Mouse (Mus musculus) liver, embryonic 14.5 days (tissue): ENCODE measurements around the gene Ss18l2. TPM values are rescaled to one million over a fixed set of nuclear protein-coding genes. Genes with fewer than 3 reads are reported as not detected.

ENCODE experiments used
- ATAC-seq: fragments of 200-750 bp; cut with Nextera tagmentation; 2 replicates; pipeline ENCODE4 v1.8.0; 2017; ENCODE audit warnings: moderate number of reproducible peaks, mild to moderate bottlenecking, moderate library complexity; ENCODE audit not compliant: insufficient read depth
- DNase-seq, 3 experiments: peaks; one replicate each; pipeline ENCODE4 v3.0.0-alpha.2; 2012 to 2013; ENCODE audit warnings: low read depth in 3 of 3, low spot score in 3 of 3
- H3K27ac ChIP-seq: fragments of 300-500 bp; sonication (generic); 2 replicates; pipeline ENCODE4 v1.5.1; 2014; ENCODE audit warnings: moderate library complexity, mild to moderate bottlenecking, control low read depth, inconsistent platforms
- H3K27me3 ChIP-seq: fragments of 300-500 bp; sonication (generic); 2 replicates; pipeline ENCODE4 v1.6.1; 2014; ENCODE audit warnings: mild to moderate bottlenecking, low read length, moderate library complexity; ENCODE audit not compliant: control insufficient read depth, insufficient read depth
- H3K36me3 ChIP-seq: fragments of 300-500 bp; sonication (generic); replicated peaks from 2 replicates; pipeline ENCODE4 v1.6.1; 2014; ENCODE audit warnings: low read depth; ENCODE audit not compliant: control insufficient read depth, insufficient read depth
- H3K4me1 ChIP-seq, 2 experiments: fragments of 200-500 bp in 1 of 2; fragments of 300-500 bp in 1 of 2; sonication (generic) in 1 of 2; replicated peaks; 2 replicates each; pipeline ENCODE4 v1.6.1; 2012 to 2014; ENCODE audit warnings: antibody characterized with exemption in 1 of 2, inconsistent platforms in 1 of 2, low read length in 1 of 2; ENCODE audit not compliant: control insufficient read depth in 2 of 2, insufficient read depth in 2 of 2
- H3K4me2 ChIP-seq: fragments of 300-500 bp; sonication (generic); 2 replicates; pipeline ENCODE4 v1.6.1; 2014; ENCODE audit warnings: low read depth, mild to moderate bottlenecking, control low read depth, moderate library complexity
- H3K4me3 ChIP-seq, 2 experiments: fragments of 200-500 bp in 1 of 2; fragments of 300-500 bp in 1 of 2; sonication (generic) in 1 of 2; 2 replicates each; pipeline ENCODE4 v1.5.1; 2012 to 2014; ENCODE audit warnings: low read depth in 2 of 2, low read length in 2 of 2, mild to moderate bottlenecking in 2 of 2, control low read depth in 1 of 2, inconsistent platforms in 1 of 2, moderate library complexity in 1 of 2; ENCODE audit not compliant: insufficient read depth in 1 of 2
- H3K9ac ChIP-seq: fragments of 300-500 bp; sonication (generic); replicated peaks from 2 replicates; pipeline ENCODE4 v1.6.1; 2014; ENCODE audit warnings: mild to moderate bottlenecking, control low read depth, moderate library complexity
- H3K9me3 ChIP-seq: fragments of 300-500 bp; sonication (generic); 2 replicates; pipeline ENCODE4 v1.6.1; 2016; ENCODE audit warnings: low read length, mixed read lengths; ENCODE audit not compliant: control insufficient read depth
- CTCF ChIP-seq: IDR thresholded peaks from 2 replicates; pipeline ENCODE4 v1.5.1; 2016; ENCODE audit warnings: antibody characterized with exemption, low read depth, control low read depth
- EP300 ChIP-seq: IDR thresholded peaks from 2 replicates; pipeline ENCODE4 v1.6.1; 2016; ENCODE audit warnings: antibody characterized with exemption, low read depth
- WGBS: fragments of 180-500 bp; shearing (Covaris S2); extraction: QIAGEN DNeasy Blood & Tissue Kit; methylation state at CpG from one replicate; pipeline ENCODE4 v1.1.7; 2014; ENCODE audit not compliant: insufficient replicate concordance; 5-methylcytosine and 5-hydroxymethylcytosine counted together
- polyA plus RNA-seq, 2 experiments: library from polyadenylated mRNA; depleted of rRNA in 1 of 2; stranded (reverse) in 1 of 2; unstranded in 1 of 2; fragments of >200 nt; fragmentation: Nextera tagmentation in 1 of 2; extraction: Ambion mirVana in 1 of 2; gene quantifications; 2 replicates each; pipeline versions ENCODE4 v1.2.1 to v1.2.3; 2012 to 2014

Ss18l2 gene
- polyA plus RNA-seq, 2 experiments, result 24.8 to 83.3 TPM

DNA sequence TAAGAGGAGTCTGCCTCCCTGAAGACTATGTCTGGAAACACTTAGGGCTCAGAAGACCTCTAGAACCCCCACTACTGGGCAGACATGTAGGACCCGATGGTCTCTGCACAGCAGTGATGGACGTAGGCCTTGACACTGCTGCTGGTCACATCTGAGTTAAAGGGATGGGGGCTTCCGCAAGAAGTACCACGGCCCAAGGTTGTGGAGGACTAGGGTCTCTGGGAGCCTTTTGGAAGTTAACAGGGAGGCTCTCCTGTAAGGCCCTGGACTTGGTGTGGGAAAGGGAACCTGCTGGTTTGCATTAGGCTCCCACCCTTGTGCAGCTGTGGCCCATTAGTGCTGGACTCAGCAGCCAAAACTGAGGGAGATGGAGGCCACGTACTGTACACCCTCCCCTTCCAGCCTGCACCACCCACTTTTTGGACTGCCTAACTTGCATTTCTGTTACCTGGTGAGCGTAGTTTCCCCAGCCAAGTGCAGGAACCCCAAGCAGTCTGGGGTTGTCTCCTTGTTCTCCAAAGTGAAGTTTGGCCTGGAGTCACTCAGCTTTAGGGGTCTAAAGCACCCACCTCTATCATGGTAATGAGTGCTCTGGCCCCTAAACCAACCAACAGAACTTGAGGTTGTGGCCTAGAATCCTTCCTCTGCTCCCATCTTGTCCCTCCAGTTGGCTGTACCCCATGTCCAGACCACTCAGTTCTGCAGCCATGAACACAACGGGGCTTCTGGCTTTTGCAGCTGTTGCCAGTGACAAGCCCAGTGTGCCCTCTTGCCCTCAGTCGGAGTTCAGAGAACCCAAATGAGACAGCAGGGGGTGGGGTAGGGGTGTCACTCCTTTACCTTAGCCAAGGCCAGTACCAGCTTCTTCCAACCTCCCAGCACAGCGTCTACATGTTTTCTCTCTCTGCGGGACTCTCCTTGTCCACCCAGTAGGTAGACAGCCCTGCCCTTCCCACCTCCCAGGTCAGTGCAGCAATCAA, 48.0 kb downstream of the Ss18l2 start:
- Histone ChIP-seq H3K4me3 (no peak overlapping the region), H3K36me3 (peaks cover 27% of the 10 kb centered on the region), H3K4me1 (0 out of 4 replicates have a peak, but pooled peaks cover 0 to 3% of the 10 kb centered on the region in 2 experiments), H3K27me3 (peaks cover 33% of the 10 kb centered on the region), H3K4me2 (peak overlapping the region; percentile 64), H3K9me3 (no peaks in the 10 kb centered on the region), H3K9ac (no peak overlapping the region), H3K27ac (no peak overlapping the region)
- TF ChIP-seq CTCF (no peak), EP300 (no peak)
- ATAC-seq, result no peak
- no peak for DNase-seq
- 58% methylated on average over 10 of the region's 10 CpGs for WGBS

DNA sequence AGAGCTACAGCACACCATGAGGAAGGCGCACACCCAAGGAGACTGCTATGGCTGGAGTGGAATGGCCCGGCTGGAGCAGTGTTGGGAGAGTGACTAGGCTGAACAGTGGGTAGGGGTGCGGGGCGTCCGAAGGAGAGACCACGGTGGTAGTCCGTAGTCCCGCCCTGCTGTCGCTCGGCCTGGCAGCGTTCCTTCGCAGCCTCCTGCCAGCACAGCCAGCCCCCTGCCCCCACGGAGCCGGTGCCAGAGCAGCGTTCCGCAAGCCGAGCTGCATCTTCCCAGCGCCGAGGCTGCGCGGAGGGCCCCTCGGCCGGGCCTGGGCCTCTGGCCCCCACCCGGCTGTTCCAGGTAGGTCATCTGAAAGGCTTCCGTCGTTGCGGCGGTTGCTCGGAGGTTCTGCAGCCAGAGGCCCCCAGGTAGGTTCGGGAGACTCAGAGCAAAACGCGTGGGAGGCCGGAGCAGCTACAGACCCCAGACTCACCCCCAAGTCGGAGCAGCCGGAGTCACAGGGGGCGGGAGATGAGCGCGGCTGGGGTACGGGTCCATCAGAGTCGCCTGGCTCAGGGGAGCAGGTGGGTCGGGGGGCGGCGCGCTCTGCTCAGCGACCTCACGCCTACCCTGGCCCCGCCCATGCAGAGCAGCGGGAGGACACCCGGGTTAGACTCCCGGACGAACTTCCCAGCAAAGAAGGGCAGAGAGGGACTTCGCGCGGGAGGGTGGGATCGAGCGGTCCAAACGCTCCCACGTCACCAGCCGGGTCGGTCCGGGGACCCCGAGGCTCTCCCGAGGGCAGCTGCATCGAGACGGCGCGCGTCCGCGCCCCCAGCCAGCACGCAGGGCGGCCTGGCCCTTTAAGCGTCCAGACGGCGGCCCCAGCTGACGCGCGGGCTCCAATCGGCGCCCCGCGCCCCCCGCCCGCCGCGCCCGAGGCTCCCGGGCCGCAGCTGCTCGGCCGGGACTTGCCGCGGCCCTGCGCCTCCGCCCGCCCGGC, 49.3 kb downstream of the Ss18l2 start, which contains the start of gene Zfp651:
TSS of gene Zfp651 (plus strand) at position 240 of the 991 bp plus-strand sequence.
- DNase-seq (no peak), ATAC-seq (peak; percentile 29)
- Histone ChIP-seq H3K4me2 (peak within 1 kb of the TSS; percentile 64), H3K27ac (no peak within 1 kb of the TSS), H3K36me3 (peaks cover 18% of the 10 kb centered on the region), H3K27me3 (peaks cover 33% of the 10 kb centered on the region), H3K9ac (peak within 1 kb of the TSS; percentile 32), H3K4me1 (0 out of 4 replicates have a peak, but pooled peaks cover 0 to 3% of the 10 kb centered on the region in 2 experiments), H3K4me3 (peak within 1 kb of the TSS; percentile 46 to 56), H3K9me3 (no peaks in the 10 kb centered on the region)
- under 1% methylated on average over 89 of the region's 97 CpGs for WGBS
- TF ChIP-seq EP300 (no peak), CTCF (no peak)

GRCm38 (mm10) chr9:121760271-121761090, 50.4 kb downstream of the Ss18l2 start:
- H3K27ac ChIP-seq, result no peak overlapping the region
- no peak for DNase-seq
- 2% methylated on average over 43 of the region's 43 CpGs for WGBS

GRCm38 (mm10) chr9:121761091-121761665, 51.0 kb downstream of the Ss18l2 start:
- ATAC-seq (no peak), DNase-seq (no peak)
- Histone ChIP-seq H3K4me3 (no peak overlapping the region), H3K9ac (no peak overlapping the region), H3K36me3 (peaks cover 1% of the 10 kb centered on the region; the same call in 1 of the 2 replicates), H3K27me3 (peaks cover 33% of the 10 kb centered on the region), H3K4me1 (0 out of 4 replicates have a peak, but pooled peaks cover 0 to 3% of the 10 kb centered on the region in 2 experiments), H3K9me3 (no peaks in the 10 kb centered on the region), H3K4me2 (no peak overlapping the region), H3K27ac (no peak overlapping the region)
- WGBS, result 61% methylated on average over 10 of the region's 10 CpGs
- no peak for TF ChIP-seq CTCF
- no peak for TF ChIP-seq EP300

More at GRCm38 (mm10) chr9:121760271-121761090, 50.4 kb downstream of the Ss18l2 start:
- ATAC-seq, result peak; percentile 16; the same call in 1 of the 2 replicates
- Histone ChIP-seq H3K4me2 (peak overlapping the region; percentile 64), H3K9ac (peak overlapping the region; percentile 32), H3K27me3 (peaks cover 33% of the 10 kb centered on the region), H3K36me3 (peaks cover 7% of the 10 kb centered on the region; the same call in 1 of the 2 replicates), H3K4me3 (peak overlapping the region; percentile 46 to 56), H3K9me3 (no peaks in the 10 kb centered on the region), H3K4me1 (0 out of 4 replicates have a peak, but pooled peaks cover 0 to 3% of the 10 kb centered on the region in 2 experiments)
- TF ChIP-seq EP300, result no peak
- no peak for TF ChIP-seq CTCF
